In the genomic region with DNA sequence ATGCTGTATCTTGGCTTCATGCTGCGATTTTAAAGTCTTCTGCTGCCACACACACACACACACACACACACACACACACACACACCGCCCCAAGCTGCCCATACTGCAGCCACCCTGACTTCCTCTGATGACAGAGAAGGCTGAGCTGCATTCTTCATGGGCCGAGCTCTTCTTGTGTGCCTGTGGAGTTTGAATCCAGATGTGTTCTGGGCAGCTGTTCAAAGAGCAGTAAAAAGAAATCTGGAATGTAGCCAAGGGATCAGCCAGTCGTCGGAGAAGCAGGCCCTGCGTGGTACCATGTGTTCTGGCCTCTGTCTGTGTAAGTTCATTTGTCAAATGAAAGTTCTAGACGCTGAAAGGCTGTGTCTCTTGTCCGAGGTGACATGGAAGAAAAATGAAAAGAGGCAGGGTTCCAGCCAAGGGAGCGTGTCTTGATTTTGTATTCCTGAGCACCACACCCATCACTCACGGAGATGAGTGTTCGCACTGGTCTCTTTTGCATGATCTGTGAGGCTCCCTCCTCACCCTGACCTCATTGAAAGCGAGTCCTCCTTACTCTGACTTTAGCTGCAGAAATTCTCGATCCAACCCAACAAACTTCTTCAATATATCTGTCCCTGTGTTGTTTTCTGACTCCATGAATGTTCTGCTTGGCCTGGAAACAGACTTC, we compare ENCODE assay signal across 11 mouse cellular contexts.
DNase-seq lines count a peak whose midpoint lies in the region; ATAC-seq lines count a peak whose summit lies in the region.
"Had no signal": no experiment of that assay in that cellular context is flagged by ENCODE, and none has a peak within 500 bp of the region (broad histone marks: within the 10 kb centered on the region; RNA-seq: fewer than 3 reads in every experiment).

No protein-coding gene starts in this region.

- no peaks in the 10 kb centered on the region for H3K36me3 ChIP-seq in limb, embryonic 12.5 days
- H3K36me3 ChIP-seq: neural tube, embryonic 13.5 days had no signal

- H3K27me3 ChIP-seq in limb, embryonic 12.5 days = no peaks in the 10 kb centered on the region
- H3K27me3 ChIP-seq: Patski had no signal

- peak; percentile 37 for DNase-seq in adrenal gland, adult 2 months
- DNase-seq in adrenal gland, postnatal 25 days = no peak
- DNase-seq in testis, postnatal 14 days (ENCODE audit: low spot score) = peak; percentile 33
- no peak for DNase-seq in testis, postnatal 10 days (ENCODE audit: low spot score)
- DNase-seq in yolk sac, embryonic 10.5 days (ENCODE audit: low spot score) = peak; percentile 39
- DNase-seq in left cerebral cortex, postnatal 4 days = no peak
- DNase-seq in right cerebral cortex, postnatal 25 days = no peak
- DNase-seq: gastrocnemius, postnatal 25 days had no signal

- H3K4me2 ChIP-seq in limb, embryonic 12.5 days = no peak overlapping the region
- H3K4me2 ChIP-seq: neural tube, embryonic 13.5 days had no signal

- WGBS in limb, embryonic 12.5 days = 40% methylated on average over 13 of the region's 13 CpGs

- H3K9ac ChIP-seq in limb, embryonic 12.5 days (replicated peaks) = no peak overlapping the region
- H3K9ac ChIP-seq: neural tube, embryonic 13.5 days had no signal

- H3K9me3 ChIP-seq in limb, embryonic 12.5 days = no peaks in the 10 kb centered on the region
- H3K9me3 ChIP-seq: neural tube, embryonic 13.5 days had no signal

- peak overlapping the region; percentile 75 for H3K27ac ChIP-seq in limb, embryonic 12.5 days
- H3K27ac ChIP-seq: neural tube, embryonic 13.5 days had no signal

- H3K4me3 ChIP-seq in limb, embryonic 12.5 days (replicated peaks) = no peak overlapping the region
- H3K4me3 ChIP-seq: neural tube, embryonic 13.5 days had no signal

- H3K4me1 ChIP-seq in limb, embryonic 12.5 days (replicated peaks) = peaks cover 78% of the 10 kb centered on the region

- peak; percentile 48; the same call in 1 of the 2 replicates for ATAC-seq in limb, embryonic 12.5 days (ENCODE audit: insufficient number of reproducible peaks, insufficient read depth, low FRiP score, low TSS enrichment, low read depth)
- ATAC-seq: Patski had no signal

- intact Hi-C loops in left cerebral cortex, postnatal 4 days (cut with DNase I) = loop anchor here (10.0 kb wide), 1 partner anchor 178 kb away; a partner anchor contains a TSS

Comparison
In these comparisons a context has a peak if more than half of its experiments do, and no peak if none do; other contexts are left out.
1. DNase-seq: peak in adrenal gland, adult 2 months (single experiment), testis, postnatal 14 days (single experiment) and yolk sac, embryonic 10.5 days (single experiment); none in adrenal gland, postnatal 25 days (single experiment), testis, postnatal 10 days (single experiment), left cerebral cortex, postnatal 4 days (single experiment) and right cerebral cortex, postnatal 25 days (single experiment).